Mouse (Mus musculus) brown adipose tissue, adult 24 weeks (tissue): ENCODE measurements around the gene Ankrd44. TPM values are rescaled to one million over a fixed set of nuclear protein-coding genes. Genes with fewer than 3 reads are reported as not detected.

Source experiments
- H3K27ac ChIP-seq: fragments of 200-500 bp; replicated peaks from 2 replicates; pipeline ENCODE4 v1.5.1; 2012; ENCODE audit warnings: low read depth, mild to moderate bottlenecking, low read length
- H3K4me1 ChIP-seq: fragments of 200-500 bp; 2 replicates; pipeline ENCODE4 v1.6.1; 2012; ENCODE audit warnings: low read length, mixed read lengths; ENCODE audit not compliant: control insufficient read depth, insufficient read depth, insufficient read length
- H3K4me3 ChIP-seq: fragments of 200-500 bp; 2 replicates; pipeline ENCODE4 v1.5.1; 2012; ENCODE audit warnings: low read depth, mild to moderate bottlenecking, low read length, moderate library complexity; ENCODE audit not compliant: insufficient read depth
- polyA plus RNA-seq: library from polyadenylated mRNA; stranded (reverse); fragments of >200 nt; gene quantifications from 2 replicates; pipeline ENCODE4 v1.2.4, GENCODE M21; 2012; ENCODE audit not compliant: missing spikeins, insufficient read depth, insufficient read length

Ankrd44 gene
- polyA plus RNA-seq, 1 experiment, result 8.4 TPM

GRCm38 (mm10) chr1:54726555-54726954 lies 199.6 kb downstream of the Ankrd44 start:
- Histone ChIP-seq H3K4me3 (no peak overlapping the region), H3K27ac (no peak overlapping the region), H3K4me1 (0 out of 2 replicates have a peak, but pooled peaks cover 3% of the 10 kb centered on the region)

DNA sequence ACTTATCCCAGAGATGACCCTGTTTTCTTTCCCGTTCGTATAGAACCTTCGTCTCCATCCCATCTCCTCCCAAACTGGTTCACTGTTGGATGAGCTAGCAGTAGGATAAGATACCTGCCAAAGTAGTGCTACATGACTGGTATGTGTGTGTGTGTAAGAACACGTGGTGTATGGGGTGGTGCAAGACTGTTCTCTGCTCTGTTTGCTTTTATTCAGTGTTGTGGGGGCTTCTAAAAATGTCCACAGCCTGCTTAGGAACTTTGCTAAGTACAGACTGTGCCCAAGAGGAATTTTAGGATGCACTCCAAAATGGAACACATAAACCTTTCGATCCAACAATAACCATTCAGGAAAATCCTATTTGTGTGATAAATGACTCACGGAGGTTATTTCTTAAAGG lies 209.3 kb downstream of the Ankrd44 start:
- peaks cover 4% of the 10 kb centered on the region for H3K4me1 ChIP-seq
- no peak overlapping the region for H3K27ac ChIP-seq
- no peak overlapping the region for H3K4me3 ChIP-seq

DNA sequence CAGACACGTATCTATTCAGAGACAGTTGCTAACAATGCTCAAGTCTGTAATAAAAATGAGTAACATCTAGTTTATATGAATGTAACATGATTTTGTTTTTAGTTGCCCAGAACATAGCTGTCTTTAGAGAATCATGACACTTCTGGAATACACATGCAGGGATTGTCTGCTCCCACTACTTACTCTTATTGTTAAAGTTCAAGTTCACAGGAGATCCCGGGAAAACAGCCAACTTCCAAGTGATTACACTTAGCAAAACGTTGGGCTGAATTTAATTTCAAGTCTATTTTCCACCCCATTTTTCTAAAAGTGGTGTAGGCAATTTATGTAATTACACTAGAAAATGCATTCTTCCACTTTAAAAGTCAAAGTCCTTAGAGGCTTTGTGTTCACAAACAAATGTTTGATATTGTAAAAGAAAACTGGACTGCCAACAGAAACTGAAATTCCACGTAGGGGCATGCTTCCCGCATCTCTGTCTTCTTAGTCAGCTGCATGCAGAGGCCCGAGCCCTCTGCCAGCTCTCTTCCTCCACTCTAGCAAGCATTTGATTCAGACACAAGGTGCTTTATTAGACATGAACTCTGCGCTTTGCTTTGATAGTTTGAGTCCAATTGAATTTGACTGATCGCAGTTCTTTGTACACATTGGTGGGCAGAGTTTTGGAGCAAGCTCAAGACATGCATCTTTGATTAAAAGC lies 211.0 kb downstream of the Ankrd44 start:
- peaks cover 9% of the 10 kb centered on the region for H3K4me1 ChIP-seq
- H3K4me3 ChIP-seq, result no peak overlapping the region
- peak overlapping the region; percentile 37 for H3K27ac ChIP-seq

GRCm38 (mm10) chr1:54713231-54714173 lies 212.7 kb downstream of the Ankrd44 start:
- no peak overlapping the region for H3K4me3 ChIP-seq
- H3K4me1 ChIP-seq, result peaks cover 10% of the 10 kb centered on the region
- no peak overlapping the region for H3K27ac ChIP-seq

DNA sequence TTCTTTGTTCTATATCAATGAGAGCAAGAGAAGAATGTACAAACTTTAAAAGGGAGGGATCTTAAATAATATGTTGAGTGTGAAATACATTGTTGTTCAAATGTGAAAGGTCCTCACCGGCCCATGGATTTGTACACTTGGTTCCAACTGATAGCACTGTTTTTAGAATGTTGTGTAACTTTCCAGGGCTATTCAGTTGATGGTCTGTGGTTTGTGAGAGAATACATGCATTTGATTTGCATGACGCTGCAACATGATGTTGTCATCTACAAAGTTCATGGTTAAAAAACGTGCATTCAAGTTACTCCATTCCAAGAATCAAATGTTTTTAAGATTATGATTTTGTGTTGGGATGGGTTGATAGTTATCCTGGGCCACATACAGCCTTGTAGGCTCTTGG lies 214.6 kb downstream of the Ankrd44 start:
- Histone ChIP-seq H3K4me3 (no peak overlapping the region), H3K27ac (no peak overlapping the region)

DNA sequence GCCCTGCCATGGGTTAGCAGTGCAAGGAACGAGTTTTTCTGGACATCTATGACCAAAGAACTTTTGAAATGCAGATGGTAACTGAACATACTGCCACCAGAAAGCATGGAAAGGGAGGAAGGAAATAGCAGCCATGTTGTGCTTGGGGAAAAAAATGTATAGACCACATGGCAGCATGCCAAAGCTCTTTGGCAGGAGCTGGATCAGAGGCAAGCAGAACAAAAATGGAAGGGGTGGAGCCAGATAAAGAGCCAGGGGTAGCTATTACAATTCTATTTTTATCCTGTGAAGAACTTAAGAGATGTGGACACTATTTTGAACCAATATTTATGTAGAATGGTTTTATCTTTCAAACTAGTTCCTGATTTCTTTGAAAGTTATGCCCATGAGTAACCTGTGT lies 215.6 kb downstream of the Ankrd44 start:
- H3K4me1 ChIP-seq, result peaks cover 9% of the 10 kb centered on the region
- no peak overlapping the region for H3K27ac ChIP-seq
- no peak overlapping the region for H3K4me3 ChIP-seq

More for the DNA sequence above, 214.6 kb downstream of the Ankrd44 start:
- H3K4me1 ChIP-seq, result peaks cover 10% of the 10 kb centered on the region

DNA sequence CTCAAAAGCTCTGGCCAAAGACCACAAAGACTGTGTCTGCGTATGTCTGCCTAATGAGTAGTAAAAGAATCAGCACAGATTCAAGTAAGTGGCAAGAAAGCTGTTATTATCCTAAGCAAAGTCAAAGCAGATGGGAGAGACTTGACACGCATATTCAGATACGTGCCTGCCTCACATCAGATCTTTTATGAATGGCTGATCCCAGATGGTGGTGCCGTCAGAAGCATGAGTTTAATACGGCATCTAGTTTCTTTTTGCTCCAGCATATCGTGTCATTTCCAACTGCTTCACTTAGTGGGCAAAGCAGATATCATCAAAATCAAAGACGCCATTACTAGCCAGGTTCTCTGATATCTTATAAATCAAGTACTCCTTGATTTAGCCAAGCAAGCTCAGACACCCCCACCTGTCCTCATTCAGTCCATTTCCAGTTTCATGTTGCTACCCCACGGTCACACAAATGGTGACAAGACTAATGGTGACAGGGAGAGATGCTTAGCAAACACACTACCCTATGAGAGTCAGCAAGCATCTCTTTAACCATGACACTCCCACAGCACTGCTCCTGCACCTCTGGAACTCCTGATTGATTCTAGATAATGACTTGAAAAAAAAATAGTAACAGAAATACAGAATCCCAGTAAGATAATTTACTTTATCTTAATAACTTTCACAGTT lies 218.2 kb downstream of the Ankrd44 start:
- H3K4me1 ChIP-seq, result peaks cover 9% of the 10 kb centered on the region
- no peak overlapping the region for H3K4me3 ChIP-seq
- H3K27ac ChIP-seq, result no peak overlapping the region

DNA sequence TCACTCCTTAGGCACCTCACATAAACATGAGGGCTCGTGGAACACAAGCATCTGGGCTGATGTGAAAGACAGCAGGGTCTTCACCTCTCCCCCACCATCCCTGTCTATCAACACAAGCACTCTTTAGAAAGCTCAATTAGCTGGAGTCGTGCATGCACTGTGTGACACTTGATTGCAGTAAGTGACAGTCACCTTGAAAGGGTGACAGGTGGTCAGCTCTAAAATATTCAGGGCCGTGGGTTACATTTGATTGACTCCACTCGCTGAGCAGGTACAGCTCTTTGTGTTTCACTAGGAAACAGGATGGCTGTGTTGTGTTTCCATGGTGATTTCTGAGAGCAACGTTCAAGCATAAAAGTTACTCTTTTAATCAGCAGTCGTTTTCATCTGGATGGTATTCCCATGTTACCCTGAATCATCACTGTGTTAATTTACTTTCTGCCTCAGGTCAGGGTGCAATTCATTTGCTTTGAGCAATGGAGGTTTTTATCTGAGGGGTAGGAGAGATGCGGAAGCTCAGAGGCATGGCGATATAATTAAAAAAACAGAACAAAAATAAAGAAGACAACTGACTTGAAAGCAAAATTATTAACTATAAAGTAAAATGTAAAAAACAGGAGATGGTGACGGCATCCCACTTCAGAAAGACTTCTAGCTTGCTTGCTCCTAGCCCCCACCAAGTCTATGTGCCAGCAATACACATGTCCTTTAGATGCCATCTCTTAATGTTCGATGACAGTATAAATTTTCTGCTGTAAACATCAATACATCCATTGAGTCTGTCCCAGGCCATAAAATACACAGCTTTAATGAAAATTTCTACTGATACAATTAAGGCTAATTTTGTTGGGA lies 218.9 kb downstream of the Ankrd44 start:
- no peak overlapping the region for H3K4me3 ChIP-seq
- H3K27ac ChIP-seq, result no peak overlapping the region

GRCm38 (mm10) chr1:54706621-54707020 lies 219.6 kb downstream of the Ankrd44 start:
- Histone ChIP-seq H3K4me1 (peaks cover 12% of the 10 kb centered on the region), H3K27ac (no peak overlapping the region), H3K4me3 (no peak overlapping the region)

More for the DNA sequence above, 218.9 kb downstream of the Ankrd44 start:
- H3K4me1 ChIP-seq, result peaks cover 12% of the 10 kb centered on the region

- Histone ChIP-seq H3K27ac (no peak overlapping the region; the same call in 1 of the 2 replicates), H3K4me1 (peaks cover 6% of the 10 kb centered on the region; the same call in 1 of the 2 replicates), H3K4me3 (no peak overlapping the region)
Observed at GRCm38 (mm10) chr1:54703466-54703865, 222.7 kb downstream of the Ankrd44 start.

- peaks cover 6% of the 10 kb centered on the region; the same call in 1 of the 2 replicates for H3K4me1 ChIP-seq
- no peak overlapping the region for H3K4me3 ChIP-seq
- H3K27ac ChIP-seq, result no peak overlapping the region
Observed at GRCm38 (mm10) chr1:54702918-54703317, 223.3 kb downstream of the Ankrd44 start.

GRCm38 (mm10) chr1:54695396-54695795 lies 230.8 kb downstream of the Ankrd44 start:
- Histone ChIP-seq H3K27ac (peak overlapping the region; percentile 92), H3K4me3 (no peak overlapping the region), H3K4me1 (peaks cover 11% of the 10 kb centered on the region)

- peaks cover 13% of the 10 kb centered on the region for H3K4me1 ChIP-seq
- H3K4me3 ChIP-seq, result no peak overlapping the region
- peak overlapping the region; percentile 58; the same call in 1 of the 2 replicates for H3K27ac ChIP-seq
Observed at GRCm38 (mm10) chr1:54691824-54692223, 234.4 kb downstream of the Ankrd44 start.

GRCm38 (mm10) chr1:54690291-54690965 lies 235.8 kb downstream of the Ankrd44 start:
- Histone ChIP-seq H3K4me1 (peaks cover 13% of the 10 kb centered on the region), H3K27ac (peak overlapping the region; percentile 70), H3K4me3 (no peak overlapping the region)
